Mouse (Mus musculus) C2C12 (cell line): ENCODE results near the gene Plcxd1.

ENCODE experiments used
- CEBPB ChIP-seq: IDR thresholded peaks from one replicate; pipeline ENCODE4 v1.6.1; 2011; ENCODE audit warnings: low read depth, mild to moderate bottlenecking, control low read depth, moderate library complexity
- CTCF ChIP-seq: IDR thresholded peaks from one replicate; pipeline ENCODE4 v1.5.1; 2011; ENCODE audit not compliant: control insufficient read depth, insufficient read depth, insufficient read length
- USF1 ChIP-seq: IDR thresholded peaks from one replicate; pipeline ENCODE4 v1.6.1; 2011; ENCODE audit warnings: low read depth, mild to moderate bottlenecking, control low read depth, moderate library complexity

GRCm38 (mm10) chr5:110109991-110110441, 10.2 kb downstream of the Plcxd1 start, which contains the start of gene Zfp605:
- no peak for TF ChIP-seq CTCF
- TF ChIP-seq USF1: no peak
- no peak for TF ChIP-seq CEBPB
